In the genomic region with DNA sequence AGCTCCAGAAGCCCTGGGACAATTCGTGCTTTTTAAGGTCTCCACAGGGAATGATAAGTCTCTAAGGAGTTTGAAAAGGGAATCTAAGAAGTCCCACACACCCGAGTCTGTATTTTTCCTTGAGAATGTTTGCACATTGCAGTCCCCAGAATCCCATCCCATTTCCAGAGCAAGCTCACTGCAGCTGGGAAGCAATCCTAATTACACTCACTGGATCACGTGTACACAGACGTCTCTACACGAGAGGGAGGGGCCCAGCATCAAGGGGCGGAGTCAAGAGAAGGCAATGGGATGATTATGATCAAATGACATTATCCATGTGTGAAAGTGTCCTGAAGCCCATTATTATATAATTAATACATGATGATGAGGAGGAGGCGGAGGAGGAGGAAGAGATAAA, we compare ENCODE assay signal across 7 mouse cellular contexts.
DNase-seq lines count a peak whose midpoint lies in the region; ATAC-seq lines count a peak whose summit lies in the region.

No protein-coding gene starts in this region.

- intact Hi-C loops in left cerebral cortex, postnatal 25 days (cut with DNase I): no loop called here

- H3K36me3 ChIP-seq in forebrain, embryonic 12.5 days (replicated peaks): no peaks in the 10 kb centered on the region
- no peaks in the 10 kb centered on the region for H3K36me3 ChIP-seq in hindbrain, embryonic 16.5 days (ENCODE audit: control insufficient read depth, insufficient read depth, low read length)
- H3K36me3 ChIP-seq in neural tube, embryonic 14.5 days (ENCODE audit: control insufficient read depth, insufficient read depth, low read length): no peaks in the 10 kb centered on the region

- peak overlapping the region; percentile 99; the same call in 1 of the 2 replicates for H3K4me2 ChIP-seq in forebrain, embryonic 12.5 days
- peak overlapping the region; percentile 94 for H3K4me2 ChIP-seq in hindbrain, embryonic 16.5 days (ENCODE audit: low read length)
- 0 out of 2 replicates have a peak overlapping the region, but pooled peaks have one; percentile 98 for H3K4me2 ChIP-seq in neural tube, embryonic 14.5 days (ENCODE audit: low read depth, low read length)

- 0 out of 2 replicates have a peak, but pooled peaks have one; percentile 55 for ATAC-seq in forebrain, embryonic 12.5 days (ENCODE audit: low FRiP score)
- no peak for ATAC-seq in hindbrain, embryonic 16.5 days
- no peak for ATAC-seq in neural tube, embryonic 14.5 days (ENCODE audit: low read depth)
- ATAC-seq in granulocyte monocyte progenitor cell, adult 5-6 weeks (replicated peaks; ENCODE audit: poor library complexity, severe bottlenecking): no peak

- no peaks in the 10 kb centered on the region for H3K9me3 ChIP-seq in forebrain, embryonic 12.5 days
- H3K9me3 ChIP-seq in hindbrain, embryonic 16.5 days (ENCODE audit: control insufficient read depth, low read length): no peaks in the 10 kb centered on the region
- no peaks in the 10 kb centered on the region for H3K9me3 ChIP-seq in neural tube, embryonic 14.5 days (ENCODE audit: control insufficient read depth, low read length)

- H3K4me1 ChIP-seq in forebrain, embryonic 12.5 days: peaks cover 19% of the 10 kb centered on the region
- peaks cover 19% of the 10 kb centered on the region for H3K4me1 ChIP-seq in hindbrain, embryonic 16.5 days (ENCODE audit: control insufficient read depth, insufficient read depth, low read depth, low read length)
- peaks cover 24% of the 10 kb centered on the region for H3K4me1 ChIP-seq in neural tube, embryonic 14.5 days (ENCODE audit: control insufficient read depth, insufficient read depth, low read length)

- H3K27ac ChIP-seq in forebrain, embryonic 12.5 days: no peak overlapping the region
- no peak overlapping the region for H3K27ac ChIP-seq in hindbrain, embryonic 16.5 days (ENCODE audit: low read depth, low read length)
- H3K27ac ChIP-seq in neural tube, embryonic 14.5 days (ENCODE audit: low read depth, low read length): no peak overlapping the region

- no peak overlapping the region for H3K4me3 ChIP-seq in forebrain, embryonic 12.5 days (replicated peaks)
- H3K4me3 ChIP-seq in hindbrain, embryonic 16.5 days (ENCODE audit: low read length): no peak overlapping the region
- no peak overlapping the region for H3K4me3 ChIP-seq in neural tube, embryonic 14.5 days (ENCODE audit: low read depth, low read length)

- no peak overlapping the region for H3K9ac ChIP-seq in forebrain, embryonic 12.5 days
- H3K9ac ChIP-seq in hindbrain, embryonic 16.5 days (ENCODE audit: low read depth, low read length): no peak overlapping the region
- H3K9ac ChIP-seq in neural tube, embryonic 14.5 days (replicated peaks; ENCODE audit: low read depth, low read length): no peak overlapping the region

- peaks cover 36% of the 10 kb centered on the region for H3K27me3 ChIP-seq in forebrain, embryonic 12.5 days
- H3K27me3 ChIP-seq in hindbrain, embryonic 16.5 days (replicated peaks; ENCODE audit: control insufficient read depth, insufficient read depth, low read length): no peaks in the 10 kb centered on the region
- no peaks in the 10 kb centered on the region for H3K27me3 ChIP-seq in neural tube, embryonic 14.5 days (ENCODE audit: control insufficient read depth, insufficient read depth, low read length)

- DNase-seq in left cerebral cortex, adult 11 months (ENCODE audit: low spot score): peak; percentile 35
- no peak for DNase-seq in left cerebral cortex, postnatal 25 days (ENCODE audit: low spot score in 2 of 2)
- no peak for DNase-seq in adipocyte (ENCODE audit: low spot score)

- 32% methylated on average over 7 of the region's 7 CpGs for WGBS in forebrain, embryonic 12.5 days
- WGBS in hindbrain, embryonic 16.5 days: 27% methylated on average over 7 of the region's 7 CpGs
- 34% methylated on average over 7 of the region's 7 CpGs for WGBS in neural tube, embryonic 14.5 days
